Mouse (Mus musculus) G1E-ER4 (cell line): ENCODE results near the gene Olfr129. TPM values are rescaled to one million over a fixed set of nuclear protein-coding genes. Genes with fewer than 3 reads are reported as not detected.

Experiments used
- GATA1 ChIP-seq: IDR thresholded peaks from one replicate; pipeline ENCODE4 v1.8.0; 2012; ENCODE audit warnings: low read length, inconsistent platforms
- polyA plus RNA-seq: library from polyadenylated mRNA; stranded (reverse); fragments of >175 nt; gene quantifications from 2 replicates; pipeline ENCODE4 v1.2.3, GENCODE M21; 2012

The Olfr129 gene
- not detected in 2 replicates for polyA plus RNA-seq

DNA sequence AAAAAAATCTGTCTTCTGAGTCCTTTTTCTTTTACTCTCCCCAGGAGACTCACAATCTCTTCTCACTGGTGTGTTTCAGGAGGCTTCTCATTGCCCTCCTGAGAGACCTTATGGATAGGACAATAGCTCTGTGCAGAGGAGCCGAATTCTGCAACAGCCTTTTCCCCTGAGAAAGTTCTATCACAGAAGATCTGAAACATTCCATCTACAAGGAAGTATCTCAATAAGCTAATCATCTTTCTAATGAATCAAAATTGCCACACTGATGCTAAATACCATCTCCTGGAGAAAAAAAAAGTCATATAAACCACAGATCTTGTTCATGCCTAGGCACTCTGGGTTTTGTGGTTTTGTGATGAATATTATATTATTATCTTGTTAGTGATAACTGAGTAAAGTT, at the start of gene Olfr129:
Gene Olfr129, minus strand, starts transcription at position 101 of the 400 bp plus-strand sequence.
- TF ChIP-seq GATA1: no peak

DNA sequence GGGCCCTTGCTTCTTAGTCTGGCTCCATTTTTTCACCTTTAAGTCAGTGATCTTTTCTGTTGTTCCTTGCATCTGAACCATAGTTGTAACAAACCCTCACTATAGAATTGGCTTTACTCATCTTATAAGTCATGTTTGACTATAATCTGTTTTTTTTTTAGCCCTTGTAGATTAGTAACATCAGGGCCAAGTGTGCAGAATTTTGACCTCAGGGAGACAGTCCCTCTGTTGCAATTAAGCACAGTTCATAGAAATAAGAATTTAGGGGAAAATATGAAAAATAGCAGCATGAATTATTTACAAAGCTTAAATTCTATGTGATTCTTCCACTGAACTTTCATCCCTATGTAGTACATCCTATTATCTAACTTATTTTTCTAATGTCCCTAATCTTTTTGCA, 28.7 kb upstream of the Olfr129 start, which contains the start of gene Olfr131:
Gene Olfr131, minus strand, starts transcription at position 101 of the 400 bp plus-strand sequence.
- no peak for TF ChIP-seq GATA1

DNA sequence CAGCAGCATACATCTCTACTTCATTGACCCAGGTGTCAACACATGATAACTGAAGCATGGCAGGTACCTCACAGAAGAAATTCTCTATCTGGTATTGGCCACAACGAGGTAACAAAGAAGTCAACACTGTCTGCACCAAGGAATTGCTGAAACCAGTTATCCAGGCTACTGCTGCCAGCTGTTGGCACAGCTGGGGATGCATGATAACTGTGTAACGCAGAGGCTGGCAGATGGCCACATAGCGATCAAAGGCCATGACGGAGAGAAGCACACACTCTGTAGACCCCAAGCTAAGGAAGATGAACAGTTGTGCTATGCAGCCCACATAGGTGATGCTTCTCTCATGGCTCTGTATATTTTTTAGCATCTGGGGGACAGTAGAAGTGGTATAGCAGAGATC, 22.5 kb upstream of the Olfr129 start:
- TF ChIP-seq GATA1: no peak

DNA sequence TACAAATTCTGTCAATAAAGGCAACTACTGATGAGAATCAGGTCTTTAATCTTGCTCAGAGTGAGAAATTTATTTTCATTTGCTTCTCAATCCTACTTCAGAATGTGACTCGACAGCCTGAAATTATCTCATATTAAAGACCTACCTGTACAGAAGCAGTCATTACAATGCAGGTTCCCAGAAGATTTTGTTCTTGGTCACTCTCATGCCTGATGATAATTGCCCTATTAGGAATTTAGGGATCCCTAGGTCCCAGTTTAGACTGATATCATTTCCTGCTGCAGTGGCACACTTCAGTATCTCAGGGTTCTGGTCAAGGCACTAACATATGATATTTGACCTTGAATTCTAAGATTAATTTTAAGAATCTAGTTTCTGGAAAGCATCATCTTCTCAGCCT, 3.7 kb upstream of the Olfr129 start, which contains the start of gene Olfr130:
Gene Olfr130, plus strand, starts transcription at position 301 of the 400 bp plus-strand sequence.
- no peak for TF ChIP-seq GATA1

DNA sequence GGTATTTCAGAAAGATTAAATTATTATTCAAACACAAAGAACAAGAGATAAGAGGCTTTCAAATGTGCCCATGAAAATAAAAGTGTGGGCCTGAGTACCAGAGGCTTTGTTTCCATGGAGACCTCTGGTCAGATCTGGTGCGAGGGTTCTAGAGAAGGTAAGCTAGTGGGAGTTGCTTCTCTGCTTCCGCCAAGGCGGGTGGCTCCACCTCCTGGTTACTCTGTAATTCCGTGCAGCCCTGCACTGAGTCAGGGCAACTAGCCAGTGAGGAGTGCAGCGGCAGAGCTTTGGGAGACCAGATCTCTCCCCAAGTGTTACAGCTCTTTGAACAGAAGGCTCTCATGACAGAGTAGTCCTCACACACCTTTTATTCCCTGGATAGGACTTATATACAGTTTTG, 33.6 kb downstream of the Olfr129 start:
- TF ChIP-seq GATA1: no peak

DNA sequence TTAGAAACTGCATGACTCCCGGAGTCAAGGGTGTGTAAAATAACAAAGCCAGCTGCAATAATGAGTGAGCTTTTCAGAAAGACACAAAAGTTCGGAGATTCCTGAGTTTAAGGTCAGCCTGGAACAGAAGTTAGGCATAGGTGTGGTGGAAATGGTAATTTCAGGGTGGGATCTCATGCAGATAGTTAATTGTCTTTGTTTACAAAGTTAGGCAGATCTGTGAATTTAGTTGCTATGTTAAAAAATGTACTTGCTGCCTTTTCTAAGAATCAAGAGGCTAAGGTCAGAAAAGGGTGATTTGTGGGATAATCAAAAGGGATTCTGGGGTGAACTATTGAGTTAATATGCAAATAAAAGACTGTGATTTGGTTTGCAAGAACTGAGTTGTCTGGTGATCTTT, 43.5 kb downstream of the Olfr129 start:
- no peak for TF ChIP-seq GATA1

DNA sequence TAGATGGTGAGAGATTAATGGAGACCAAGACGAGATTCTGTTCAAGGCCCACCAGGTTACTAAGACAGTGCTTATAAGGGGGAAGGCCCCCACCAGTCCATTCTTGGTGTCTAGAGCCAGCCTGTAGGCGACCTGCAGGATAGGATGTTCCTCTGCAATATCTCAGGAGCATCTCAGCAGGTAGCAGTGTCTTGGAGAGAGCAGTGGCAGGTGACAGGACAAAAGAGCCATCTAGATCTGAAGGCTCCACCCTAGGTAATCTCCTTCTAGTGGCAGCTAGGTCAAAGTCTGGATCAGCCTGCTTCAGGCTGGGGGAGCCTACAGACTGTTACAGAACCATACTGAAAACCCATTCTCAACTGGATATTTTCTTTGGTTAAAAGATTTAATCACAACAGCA, 54.9 kb downstream of the Olfr129 start:
- no peak for TF ChIP-seq GATA1

Other genes with a start within 250 kb of the Olfr129 start
- not detected in 2 replicates for gene Olfr125, start 227.1 kb downstream of the Olfr129 start, polyA plus RNA-seq
- not detected in 2 replicates for gene Olfr126, start 212.6 kb downstream of the Olfr129 start, polyA plus RNA-seq
- gene Olfr127, start 159.6 kb downstream of the Olfr129 start, polyA plus RNA-seq: not detected in 2 replicates
- not detected in 2 replicates for gene Olfr128, start 139.5 kb downstream of the Olfr129 start, polyA plus RNA-seq
- gene Olfr761, start 107.0 kb downstream of the Olfr129 start, polyA plus RNA-seq: not detected in 2 replicates
- not detected in 2 replicates for gene Olfr130, start 3.8 kb upstream of the Olfr129 start, polyA plus RNA-seq
- not detected in 2 replicates for gene Olfr131, start 28.6 kb upstream of the Olfr129 start, polyA plus RNA-seq
- not detected in 2 replicates for gene Olfr132, start 74.4 kb upstream of the Olfr129 start, polyA plus RNA-seq
- gene Olfr133, start 85.2 kb upstream of the Olfr129 start, polyA plus RNA-seq: not detected in 2 replicates
- gene Olfr134, start 111.3 kb upstream of the Olfr129 start, polyA plus RNA-seq: not detected in 2 replicates
- gene Olfr135, start 144.3 kb upstream of the Olfr129 start, polyA plus RNA-seq: not detected in 2 replicates
- not detected in 2 replicates for gene Olfr138, start 201.0 kb upstream of the Olfr129 start, polyA plus RNA-seq
- not detected in 2 replicates for gene Olfr137, start 247.5 kb upstream of the Olfr129 start, polyA plus RNA-seq